Mouse (Mus musculus) forebrain, embryonic 16.5 days (tissue): ENCODE data around the gene Rspo4. TPM values are rescaled to one million over a fixed set of nuclear protein-coding genes. Genes with fewer than 3 reads are reported as not detected.
A peak's percentile ranks its signal among the peaks of the same experiment; 100 is the strongest.

ENCODE experiments used
- ATAC-seq: fragments of 200-750 bp; cut with Nextera tagmentation; 2 replicates; pipeline ENCODE4 v1.8.0; 2017; ENCODE audit warnings: mild to moderate bottlenecking, moderate library complexity
- H3K27ac ChIP-seq: fragments of 300-500 bp; sonication (generic); 2 replicates; pipeline ENCODE4 v1.5.1; 2014; ENCODE audit warnings: low read length, control low read depth
- H3K27me3 ChIP-seq: fragments of 300-500 bp; sonication (generic); replicated peaks from 2 replicates; pipeline ENCODE4 v1.6.1; 2014; ENCODE audit warnings: low read length; ENCODE audit not compliant: control insufficient read depth, insufficient read depth
- H3K36me3 ChIP-seq: fragments of 300-500 bp; sonication (generic); 2 replicates; pipeline ENCODE4 v1.6.1; 2014; ENCODE audit not compliant: control insufficient read depth, insufficient read depth
- H3K4me1 ChIP-seq: fragments of 300-500 bp; sonication (generic); replicated peaks from 2 replicates; pipeline ENCODE4 v1.6.1; 2014; ENCODE audit warnings: low read length; ENCODE audit not compliant: control insufficient read depth, insufficient read depth
- H3K4me2 ChIP-seq: fragments of 300-500 bp; sonication (generic); 2 replicates; pipeline ENCODE4 v1.6.1; 2014; ENCODE audit warnings: mild to moderate bottlenecking, low read length, control low read depth
- H3K4me3 ChIP-seq: fragments of 300-500 bp; sonication (generic); replicated peaks from 2 replicates; pipeline ENCODE4 v1.5.1; 2014; ENCODE audit warnings: mild to moderate bottlenecking, low read length, control low read depth
- H3K9ac ChIP-seq: fragments of 300-500 bp; sonication (generic); replicated peaks from 2 replicates; pipeline ENCODE4 v1.6.1; 2014; ENCODE audit warnings: low read depth, low read length, control low read depth
- H3K9me3 ChIP-seq: fragments of 300-500 bp; sonication (generic); 2 replicates; pipeline ENCODE4 v1.6.1; 2016; ENCODE audit warnings: low read length; ENCODE audit not compliant: control insufficient read depth
- WGBS: fragments of 180-500 bp; shearing (Covaris S2); extraction: QIAGEN DNeasy Blood & Tissue Kit; methylation state at CpG from one replicate; pipeline ENCODE4 v1.1.7; 2014; 5-methylcytosine and 5-hydroxymethylcytosine counted together
- polyA plus RNA-seq: library from polyadenylated mRNA; unstranded; fragments of >200 nt; fragmentation: Nextera tagmentation; extraction: Ambion mirVana; gene quantifications from 2 replicates; pipeline ENCODE4 v1.2.1, GENCODE M21; 2015

Gene Rspo4
- polyA plus RNA-seq: 0.10 and 0.11 TPM in 2 replicates

DNA sequence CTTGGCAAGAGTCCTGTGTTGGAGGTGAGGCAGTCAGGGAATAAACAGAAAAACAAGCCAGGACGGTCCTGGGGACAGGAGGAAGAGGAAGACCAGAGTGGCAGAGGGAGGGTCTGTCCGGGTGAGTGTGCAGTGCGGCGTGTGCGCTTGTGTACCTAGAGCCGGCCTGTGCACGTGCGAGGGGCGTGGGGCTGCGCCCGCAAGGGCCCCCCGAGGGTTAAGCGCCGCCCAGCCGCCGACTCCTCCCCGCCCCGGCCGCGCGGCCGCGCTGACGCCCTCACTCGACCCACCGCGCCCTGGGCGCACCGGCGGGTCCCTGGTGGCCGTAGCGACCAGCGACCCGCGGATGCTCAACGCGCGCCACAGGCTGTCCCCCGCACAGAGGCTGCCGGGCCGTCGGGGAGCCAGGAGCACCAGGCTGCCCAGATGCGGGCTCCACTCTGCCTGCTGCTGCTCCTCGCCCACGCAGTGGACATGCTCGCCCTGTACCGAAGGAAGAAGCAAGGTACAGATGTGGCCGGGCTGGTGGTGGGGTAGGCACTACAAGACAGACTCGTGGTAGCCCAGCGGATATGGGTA is at the start of gene Rspo4:
Gene Rspo4 (plus strand): TSS at position 280 of the 579 bp plus-strand sequence.
- WGBS: 1% methylated on average over 48 of the region's 50 CpGs
- H3K4me2 ChIP-seq: peak within 1 kb of the TSS; percentile 51
- H3K9ac ChIP-seq: peak within 1 kb of the TSS; percentile 25; the same call in 1 of the 2 replicates
- H3K4me3 ChIP-seq: peak within 1 kb of the TSS; percentile 32
- no peak within 1 kb of the TSS for H3K27ac ChIP-seq
- peaks cover 7% of the 10 kb centered on the region for H3K4me1 ChIP-seq
- H3K27me3 ChIP-seq: peaks cover 29% of the 10 kb centered on the region
- no peaks in the 10 kb centered on the region for H3K36me3 ChIP-seq
- ATAC-seq: no peak
- no peaks in the 10 kb centered on the region for H3K9me3 ChIP-seq

- no peak for ATAC-seq
- Histone ChIP-seq H3K36me3 (no peaks in the 10 kb centered on the region), H3K4me2 (no peak overlapping the region), H3K4me1 (no peaks in the 10 kb centered on the region), H3K4me3 (no peak overlapping the region), H3K27ac (no peak overlapping the region), H3K27me3 (no peaks in the 10 kb centered on the region), H3K9ac (no peak overlapping the region), H3K9me3 (no peaks in the 10 kb centered on the region)
- WGBS: 83% methylated on average over 4 of the region's 4 CpGs
These were observed 27.1 kb upstream of the Rspo4 start for GRCm38 (mm10) chr2:151815586-151815985.

DNA sequence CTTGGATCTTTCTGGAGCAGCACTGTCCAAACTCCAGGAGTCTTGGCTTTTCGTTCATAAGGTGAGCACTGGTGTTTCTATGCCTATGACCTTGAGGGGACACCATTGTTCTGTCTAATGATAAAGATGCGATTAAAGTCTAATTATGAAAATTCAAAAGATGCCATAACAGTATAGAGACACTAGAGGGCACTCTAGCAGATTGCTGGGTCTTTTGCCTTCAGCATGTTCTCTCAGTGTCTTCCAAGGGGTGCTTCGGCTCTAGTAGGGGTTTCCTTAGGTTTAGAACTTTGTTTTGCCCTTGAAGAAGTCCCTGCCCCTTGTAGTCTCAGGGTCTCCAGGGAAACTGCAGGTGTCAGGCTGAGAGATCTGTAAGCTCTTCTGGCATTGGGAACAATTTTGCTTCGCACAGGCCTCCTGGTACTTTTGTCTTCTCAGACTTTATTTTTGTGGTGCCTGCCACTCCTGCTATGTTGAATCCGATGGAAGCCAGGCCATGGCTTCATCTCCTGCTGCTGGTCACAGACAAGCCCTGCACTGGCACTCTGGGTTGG is 19.6 kb downstream of the Rspo4 start:
- Histone ChIP-seq H3K27ac (no peak overlapping the region), H3K36me3 (no peaks in the 10 kb centered on the region), H3K4me1 (no peaks in the 10 kb centered on the region), H3K4me3 (no peak overlapping the region), H3K9me3 (no peaks in the 10 kb centered on the region), H3K27me3 (no peaks in the 10 kb centered on the region), H3K4me2 (no peak overlapping the region), H3K9ac (no peak overlapping the region)
- 46% methylated on average over 5 of the region's 5 CpGs for WGBS
- ATAC-seq: no peak

DNA sequence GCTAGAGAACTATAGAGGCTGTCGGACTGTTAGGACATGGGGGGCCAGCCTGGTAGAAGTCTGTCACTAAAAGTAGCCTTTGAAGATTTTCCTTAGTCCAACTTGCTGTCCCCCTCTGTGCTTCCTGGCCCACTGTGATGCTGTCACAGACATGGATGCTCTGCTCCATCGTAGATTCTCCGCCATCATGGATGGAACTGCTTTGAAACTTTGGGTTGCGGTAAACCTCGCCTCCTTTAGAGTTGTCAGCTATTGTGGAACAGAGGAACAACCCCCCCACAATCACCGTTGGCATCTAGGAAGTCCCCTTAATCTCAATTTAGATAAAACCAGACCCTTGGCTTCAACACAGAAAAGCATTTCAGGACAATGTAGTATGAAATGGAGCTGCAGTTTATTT is 22.2 kb downstream of the Rspo4 start:
- H3K9ac ChIP-seq: no peak overlapping the region
- H3K4me3 ChIP-seq: no peak overlapping the region
- 89% methylated on average over 6 of the region's 6 CpGs for WGBS
- no peaks in the 10 kb centered on the region for H3K27me3 ChIP-seq
- no peaks in the 10 kb centered on the region for H3K4me1 ChIP-seq
- H3K27ac ChIP-seq: no peak overlapping the region
- no peak for ATAC-seq
- H3K9me3 ChIP-seq: no peaks in the 10 kb centered on the region
- no peaks in the 10 kb centered on the region for H3K36me3 ChIP-seq
- no peak overlapping the region for H3K4me2 ChIP-seq

DNA sequence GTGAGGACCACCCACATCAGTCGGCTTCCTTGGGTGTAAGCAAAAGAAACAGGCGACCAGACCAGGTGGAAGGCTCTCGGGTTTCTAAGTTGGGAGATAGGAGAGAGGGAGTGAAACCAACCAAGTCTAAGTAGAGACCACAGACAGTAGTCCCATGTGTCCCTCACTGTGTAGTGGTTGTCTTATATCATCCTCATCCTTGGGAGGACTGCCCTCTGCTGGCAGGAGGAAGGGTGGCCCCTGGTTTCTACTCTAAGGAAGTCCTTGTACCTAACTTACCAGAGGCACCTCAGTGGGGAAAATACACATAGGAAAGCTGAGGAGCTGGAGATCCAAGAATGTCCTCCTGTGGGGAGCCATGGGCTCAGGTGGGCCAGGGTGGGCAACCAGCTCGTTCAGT is 23.8 kb downstream of the Rspo4 start:
- Histone ChIP-seq H3K9ac (no peak overlapping the region), H3K27me3 (no peaks in the 10 kb centered on the region), H3K27ac (no peak overlapping the region), H3K36me3 (no peaks in the 10 kb centered on the region), H3K4me3 (no peak overlapping the region), H3K4me2 (no peak overlapping the region), H3K9me3 (no peaks in the 10 kb centered on the region), H3K4me1 (no peaks in the 10 kb centered on the region)
- WGBS: 43% methylated on average over 4 of the region's 4 CpGs
- ATAC-seq: peak; percentile 66; the same call in 1 of the 2 replicates

- 83% methylated on average over 8 of the region's 8 CpGs for WGBS
- no peak for ATAC-seq
- no peak overlapping the region for H3K9ac ChIP-seq
- no peaks in the 10 kb centered on the region for H3K27me3 ChIP-seq
- H3K4me3 ChIP-seq: no peak overlapping the region
- H3K9me3 ChIP-seq: no peaks in the 10 kb centered on the region
- no peaks in the 10 kb centered on the region for H3K4me1 ChIP-seq
- H3K4me2 ChIP-seq: no peak overlapping the region
- no peaks in the 10 kb centered on the region for H3K36me3 ChIP-seq
- no peak overlapping the region for H3K27ac ChIP-seq
These were observed 25.5 kb downstream of the Rspo4 start for GRCm38 (mm10) chr2:151868196-151868595.

- Histone ChIP-seq H3K4me2 (no peak overlapping the region), H3K9ac (no peak overlapping the region), H3K27me3 (no peaks in the 10 kb centered on the region), H3K4me3 (no peak overlapping the region), H3K36me3 (no peaks in the 10 kb centered on the region), H3K27ac (no peak overlapping the region), H3K4me1 (no peaks in the 10 kb centered on the region), H3K9me3 (no peaks in the 10 kb centered on the region)
- no peak for ATAC-seq
These were observed 31.8 kb downstream of the Rspo4 start for GRCm38 (mm10) chr2:151874551-151874950.

- H3K36me3 ChIP-seq: no peaks in the 10 kb centered on the region
- H3K27me3 ChIP-seq: no peaks in the 10 kb centered on the region
- H3K4me2 ChIP-seq: no peak overlapping the region
- WGBS: 12% methylated on average over 8 of the region's 8 CpGs
- H3K4me3 ChIP-seq: no peak overlapping the region
- H3K9me3 ChIP-seq: no peaks in the 10 kb centered on the region
- H3K4me1 ChIP-seq: no peaks in the 10 kb centered on the region
- H3K27ac ChIP-seq: no peak overlapping the region
- no peak overlapping the region for H3K9ac ChIP-seq
- ATAC-seq: peak; percentile 66; the same call in 1 of the 2 replicates
These were observed 33.3 kb downstream of the Rspo4 start for GRCm38 (mm10) chr2:151876012-151876485.

- no peak overlapping the region for H3K9ac ChIP-seq
- H3K4me1 ChIP-seq: no peaks in the 10 kb centered on the region
- H3K4me3 ChIP-seq: no peak overlapping the region
- no peaks in the 10 kb centered on the region for H3K9me3 ChIP-seq
- no peak overlapping the region for H3K4me2 ChIP-seq
- no peaks in the 10 kb centered on the region for H3K36me3 ChIP-seq
- no peak for ATAC-seq
- 81% methylated on average over 3 of the region's 3 CpGs for WGBS
- no peaks in the 10 kb centered on the region for H3K27me3 ChIP-seq
- H3K27ac ChIP-seq: no peak overlapping the region
These were observed 35.9 kb downstream of the Rspo4 start for GRCm38 (mm10) chr2:151878645-151879044.
